Mouse (Mus musculus): ENCODE measurements around the gene Hsbp1.
"Not testable (repeated sequence)": the region's sequence is repeated elsewhere in the genome, so short reads cannot be mapped to it uniquely, and the experiment has no call there.

Hsbp1 gene

GRCm38 (mm10) chr8:119344190-119344856, at the start of gene Hsbp1:
Hsbp1 (plus strand) TSS chr8:119344488.
- peak; percentile 92 for DNase-seq

GRCm38 (mm10) chr8:119295477-119295876, 48.8 kb upstream of the Hsbp1 start:
- no peak for DNase-seq

- peak; percentile 63 for DNase-seq
These were observed 46.5 kb upstream of the Hsbp1 start for GRCm38 (mm10) chr8:119297752-119298151.

GRCm38 (mm10) chr8:119300335-119300734, 44.0 kb upstream of the Hsbp1 start:
- DNase-seq, result no peak

GRCm38 (mm10) chr8:119304196-119304595, 40.1 kb upstream of the Hsbp1 start:
- DNase-seq, result no peak

- DNase-seq, result peak; percentile 31
These were observed 32.9 kb upstream of the Hsbp1 start for GRCm38 (mm10) chr8:119311412-119311811.

GRCm38 (mm10) chr8:119323215-119323614, 21.1 kb upstream of the Hsbp1 start:
- DNase-seq, result no peak

GRCm38 (mm10) chr8:119339546-119339945, 4.7 kb upstream of the Hsbp1 start:
- DNase-seq, result no peak

GRCm38 (mm10) chr8:119343606-119344005, 682 bp upstream of the Hsbp1 start:
- no peak for DNase-seq

- no peak for DNase-seq
These were observed 868 bp downstream of the Hsbp1 start for GRCm38 (mm10) chr8:119345029-119345682.

GRCm38 (mm10) chr8:119345683-119346075, 1.4 kb downstream of the Hsbp1 start:
- DNase-seq, result no peak

GRCm38 (mm10) chr8:119351647-119352046, 7.4 kb downstream of the Hsbp1 start:
- no peak for DNase-seq

GRCm38 (mm10) chr8:119352977-119353658, 8.8 kb downstream of the Hsbp1 start:
- no peak for DNase-seq

- no peak for DNase-seq
These were observed 9.4 kb downstream of the Hsbp1 start for GRCm38 (mm10) chr8:119353659-119354023.

GRCm38 (mm10) chr8:119356631-119357030, 12.3 kb downstream of the Hsbp1 start:
- DNase-seq, result not testable (repeated sequence)

GRCm38 (mm10) chr8:119358175-119358574, 13.9 kb downstream of the Hsbp1 start:
- no peak for DNase-seq

GRCm38 (mm10) chr8:119358836-119359235, 14.5 kb downstream of the Hsbp1 start:
- DNase-seq, result peak; percentile 71

- no peak for DNase-seq
These were observed 16.5 kb downstream of the Hsbp1 start for GRCm38 (mm10) chr8:119360686-119361295.

- DNase-seq, result not testable (repeated sequence)
These were observed 30.4 kb downstream of the Hsbp1 start for GRCm38 (mm10) chr8:119374716-119375115.

GRCm38 (mm10) chr8:119378476-119378875, 34.2 kb downstream of the Hsbp1 start:
- no peak for DNase-seq

- no peak for DNase-seq
These were observed 36.3 kb downstream of the Hsbp1 start for GRCm38 (mm10) chr8:119380619-119381018.

- DNase-seq, result peak; percentile 84
These were observed 40.2 kb downstream of the Hsbp1 start for GRCm38 (mm10) chr8:119384478-119384877.

GRCm38 (mm10) chr8:119385854-119386253, 41.6 kb downstream of the Hsbp1 start:
- no peak for DNase-seq

GRCm38 (mm10) chr8:119386988-119387387, 42.7 kb downstream of the Hsbp1 start:
- no peak for DNase-seq

Measured in right cerebral cortex, postnatal 4 days (tissue).